Mouse (Mus musculus) MEL (cell line): ENCODE data around the gene Bglap.

ENCODE experiments used
- CHD1 ChIP-seq: IDR thresholded peaks from 2 replicates; pipeline ENCODE4 v1.6.1; 2012; ENCODE audit warnings: low read depth, mild to moderate bottlenecking, inconsistent platforms, low read length, improper control_type of control experiment
- CTCF ChIP-seq, 3 experiments: IDR thresholded peaks in 2 of 3; conservative IDR thresholded peaks in 1 of 3; 2 replicates each; pipeline ENCODE4 v1.5.1; 2011 to 2012; ENCODE audit warnings: low read length in 3 of 3, low read depth in 2 of 3, mild to moderate bottlenecking in 2 of 3, improper control_type of control experiment in 1 of 3, inconsistent platforms in 1 of 3, mixed read lengths in 1 of 3, moderate library complexity in 1 of 3; ENCODE audit not compliant: control insufficient read depth in 1 of 3, insufficient read depth in 1 of 3, poor library complexity in 1 of 3, severe bottlenecking in 1 of 3
- GATA1 ChIP-seq: IDR thresholded peaks from 2 replicates; pipeline ENCODE4 v1.6.1; 2011; ENCODE audit warnings: low read depth, low read length, improper control_type of control experiment
- MEF2A ChIP-seq: IDR thresholded peaks from 2 replicates; pipeline ENCODE4 v1.6.1; 2014; ENCODE audit warnings: low read depth, mild to moderate bottlenecking, inconsistent platforms, low read length, improper control_type of control experiment; ENCODE audit not compliant: poor library complexity, insufficient replicate concordance, severe bottlenecking; ENCODE audit errors: extremely low read depth
- UBTF ChIP-seq: IDR thresholded peaks from 2 replicates; pipeline ENCODE4 v1.6.1; 2012; ENCODE audit warnings: low read depth, mild to moderate bottlenecking, inconsistent platforms, low read length, improper control_type of control experiment, moderate library complexity, borderline replicate concordance; ENCODE audit not compliant: insufficient read depth
- ZC3H11A ChIP-seq: IDR thresholded peaks from 2 replicates; pipeline ENCODE4 v1.6.1; 2012; ENCODE audit warnings: low read depth, mild to moderate bottlenecking, inconsistent platforms, low read length, improper control_type of control experiment

DNA sequence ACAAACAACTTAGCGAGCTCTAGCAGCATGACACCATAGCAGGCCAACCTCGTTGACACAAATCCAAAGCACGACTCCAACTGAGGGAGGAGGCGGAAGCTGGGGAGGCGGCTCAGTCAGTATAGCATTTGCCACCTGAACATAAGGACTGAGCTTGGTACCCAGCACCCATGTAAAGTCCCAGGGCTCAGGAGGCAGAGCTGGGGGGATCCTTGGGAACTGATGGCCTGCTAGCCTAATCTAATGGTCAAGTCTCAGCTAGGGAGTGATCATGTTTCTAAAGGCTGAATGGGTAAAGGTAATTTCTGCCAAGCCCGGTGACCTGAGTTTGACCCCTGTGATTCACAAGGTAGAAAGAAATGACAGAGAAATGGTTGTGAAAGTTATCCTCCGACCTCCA, 23.3 kb upstream of the Bglap start:
- TF ChIP-seq CHD1 (no peak), MEF2A (no peak), ZC3H11A (no peak), GATA1 (no peak), CTCF (IDR thresholded peaks at IDR 0.05 in 2 of 3, conservative IDR thresholded peaks at IDR 0.05 in 1 of 3; ENCODE audit: control insufficient read depth in 1 of 3, insufficient read depth in 1 of 3, low read depth in 2 of 3, low read length in 3 of 3, poor library complexity in 1 of 3, severe bottlenecking in 1 of 3) (no peak), UBTF (no peak)
